Mouse (Mus musculus): ENCODE results near the gene Rhov. TPM values are rescaled to one million over a fixed set of nuclear protein-coding genes. Genes with fewer than 3 reads are reported as not detected.

Gene Rhov
- not detected in 2 replicates for polyA plus RNA-seq (2012)

- TF ChIP-seq TAL1 (IDR thresholded peaks at IDR 0.05; ENCODE audit: low read length) (no peak), GATA1 (IDR thresholded peaks at IDR 0.05; ENCODE audit: low read length) (no peak)
- H3K4me1 ChIP-seq (ENCODE audit: control insufficient read depth): peaks cover 7% of the 10 kb centered on the region
- H3K27me3 ChIP-seq (ENCODE audit: control insufficient read depth): peaks cover 40% of the 10 kb centered on the region
- no peaks in the 10 kb centered on the region for H3K9me3 ChIP-seq (ENCODE audit: control insufficient read depth, low read length)
- no peaks in the 10 kb centered on the region for H3K36me3 ChIP-seq (ENCODE audit: control insufficient read depth)
- H3K4me3 ChIP-seq (replicated peaks): peak within 1 kb of the TSS; percentile 50
Measured at GRCm38 (mm10) chr2:119270643-119271331, at the start of gene Rhov. TSS of gene Rhov (minus strand) at chr2:119271272.

- Histone ChIP-seq H3K36me3 (ENCODE audit: control insufficient read depth) (no peaks in the 10 kb centered on the region), H3K27me3 (ENCODE audit: control insufficient read depth) (peaks cover 52% of the 10 kb centered on the region), H3K9me3 (ENCODE audit: control insufficient read depth, low read length) (peaks cover 2% of the 10 kb centered on the region; the same call in 1 of the 2 replicates), H3K4me1 (ENCODE audit: control insufficient read depth) (peaks cover 49% of the 10 kb centered on the region), H3K4me3 (replicated peaks) (no peak overlapping the region)
- TF ChIP-seq TAL1 (IDR thresholded peaks at IDR 0.05; ENCODE audit: low read length): 0 out of 3 replicates have a peak, but pooled peaks have one; percentile 26
- TF ChIP-seq GATA1 (IDR thresholded peaks at IDR 0.05; ENCODE audit: low read length): no peak
Measured at GRCm38 (mm10) chr2:119320571-119320970, 49.5 kb upstream of the Rhov start.

GRCm38 (mm10) chr2:119318043-119318710 is 47.1 kb upstream of the Rhov start:
- Histone ChIP-seq H3K27me3 (ENCODE audit: control insufficient read depth) (peaks cover 31% of the 10 kb centered on the region), H3K36me3 (ENCODE audit: control insufficient read depth) (no peaks in the 10 kb centered on the region), H3K9me3 (ENCODE audit: control insufficient read depth, low read length) (no peaks in the 10 kb centered on the region), H3K4me1 (ENCODE audit: control insufficient read depth) (peaks cover 32% of the 10 kb centered on the region), H3K4me3 (replicated peaks) (no peak overlapping the region)
- TF ChIP-seq GATA1 (IDR thresholded peaks at IDR 0.05; ENCODE audit: low read length): no peak
- no peak for TF ChIP-seq TAL1 (IDR thresholded peaks at IDR 0.05; ENCODE audit: low read length)

GRCm38 (mm10) chr2:119314742-119315310 is 43.8 kb upstream of the Rhov start:
- H3K27me3 ChIP-seq (ENCODE audit: control insufficient read depth): peaks cover 3% of the 10 kb centered on the region
- H3K4me3 ChIP-seq (replicated peaks): no peak overlapping the region
- H3K4me1 ChIP-seq (ENCODE audit: control insufficient read depth): peaks cover 5% of the 10 kb centered on the region
- H3K9me3 ChIP-seq (ENCODE audit: control insufficient read depth, low read length): no peaks in the 10 kb centered on the region
- no peaks in the 10 kb centered on the region for H3K36me3 ChIP-seq (ENCODE audit: control insufficient read depth)
- TF ChIP-seq TAL1 (IDR thresholded peaks at IDR 0.05; ENCODE audit: low read length) (no peak), GATA1 (IDR thresholded peaks at IDR 0.05; ENCODE audit: low read length) (no peak)

- TF ChIP-seq TAL1 (IDR thresholded peaks at IDR 0.05; ENCODE audit: low read length): no peak
- no peak for TF ChIP-seq GATA1 (IDR thresholded peaks at IDR 0.05; ENCODE audit: low read length)
- H3K4me3 ChIP-seq (replicated peaks): no peak overlapping the region
- no peaks in the 10 kb centered on the region for H3K36me3 ChIP-seq (ENCODE audit: control insufficient read depth)
- H3K27me3 ChIP-seq (ENCODE audit: control insufficient read depth): peaks cover 3% of the 10 kb centered on the region
- peaks cover 2% of the 10 kb centered on the region; the same call in 1 of the 2 replicates for H3K4me1 ChIP-seq (ENCODE audit: control insufficient read depth)
- H3K9me3 ChIP-seq (ENCODE audit: control insufficient read depth, low read length): no peaks in the 10 kb centered on the region
Measured at GRCm38 (mm10) chr2:119313780-119314479, 42.9 kb upstream of the Rhov start.

GRCm38 (mm10) chr2:119312380-119312958 is 41.4 kb upstream of the Rhov start:
- no peaks in the 10 kb centered on the region for H3K4me1 ChIP-seq (ENCODE audit: control insufficient read depth)
- H3K27me3 ChIP-seq (ENCODE audit: control insufficient read depth): peaks cover 3% of the 10 kb centered on the region
- no peaks in the 10 kb centered on the region for H3K9me3 ChIP-seq (ENCODE audit: control insufficient read depth, low read length)
- no peak overlapping the region for H3K4me3 ChIP-seq (replicated peaks)
- TF ChIP-seq TAL1 (IDR thresholded peaks at IDR 0.05; ENCODE audit: low read length) (no peak), GATA1 (IDR thresholded peaks at IDR 0.05; ENCODE audit: low read length) (no peak)
- H3K36me3 ChIP-seq (ENCODE audit: control insufficient read depth): no peaks in the 10 kb centered on the region

GRCm38 (mm10) chr2:119311544-119311943 is 40.5 kb upstream of the Rhov start:
- no peak overlapping the region for H3K4me3 ChIP-seq (replicated peaks)
- H3K27me3 ChIP-seq (ENCODE audit: control insufficient read depth): peaks cover 3% of the 10 kb centered on the region
- H3K36me3 ChIP-seq (ENCODE audit: control insufficient read depth): no peaks in the 10 kb centered on the region
- no peaks in the 10 kb centered on the region for H3K4me1 ChIP-seq (ENCODE audit: control insufficient read depth)
- no peaks in the 10 kb centered on the region for H3K9me3 ChIP-seq (ENCODE audit: control insufficient read depth, low read length)
- TF ChIP-seq TAL1 (IDR thresholded peaks at IDR 0.05; ENCODE audit: low read length): no peak
- no peak for TF ChIP-seq GATA1 (IDR thresholded peaks at IDR 0.05; ENCODE audit: low read length)

GRCm38 (mm10) chr2:119304798-119305208 is 33.7 kb upstream of the Rhov start:
- Histone ChIP-seq H3K4me3 (replicated peaks) (no peak overlapping the region), H3K4me1 (ENCODE audit: control insufficient read depth) (peaks cover 48% of the 10 kb centered on the region), H3K36me3 (ENCODE audit: control insufficient read depth) (no peaks in the 10 kb centered on the region; the same call in 1 of the 2 replicates), H3K9me3 (ENCODE audit: control insufficient read depth, low read length) (no peaks in the 10 kb centered on the region), H3K27me3 (ENCODE audit: control insufficient read depth) (no peaks in the 10 kb centered on the region)
- no peak for TF ChIP-seq GATA1 (IDR thresholded peaks at IDR 0.05; ENCODE audit: low read length)
- TF ChIP-seq TAL1 (IDR thresholded peaks at IDR 0.05; ENCODE audit: low read length): no peak

All from erythroblast, embryonic 14.5 days (primary cell).